Mouse (Mus musculus): ENCODE measurements at regions not wholly inside any gene's neighbourhood (a gene's known extent, or its start where the extent isn't known, plus 50 kb on each side); places are given as distances from the start of the nearest gene placed in this dataset.

DNA sequence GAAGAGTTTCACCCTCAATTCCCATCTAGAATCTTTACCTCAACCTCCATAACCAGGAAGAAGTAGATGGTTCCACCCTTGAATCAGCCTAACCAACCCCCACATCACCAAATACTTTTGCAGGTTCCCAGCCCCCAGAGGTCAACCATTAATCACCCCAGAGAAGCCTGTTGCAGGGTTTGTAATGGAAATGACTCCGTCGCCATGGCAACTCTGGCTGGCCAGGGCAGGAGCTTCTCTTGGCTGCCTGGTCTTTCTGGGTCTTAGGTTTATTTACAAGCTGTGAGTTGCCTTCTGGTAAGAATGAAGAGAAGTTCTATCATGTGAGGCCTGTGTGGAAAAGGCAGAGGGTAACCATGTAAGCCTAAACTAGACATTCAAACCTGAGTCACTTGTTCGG is 163.2 kb upstream of the Ncam1 start:
- TF ChIP-seq POLR2A (IDR thresholded peaks at IDR 0.05; ENCODE audit: borderline replicate concordance, extremely low read depth, insufficient read depth, insufficient read length, poor library complexity, severe bottlenecking) (no peak), CTCF (IDR thresholded peaks at IDR 0.05; ENCODE audit: borderline replicate concordance, extremely low read depth, insufficient read depth, insufficient read length) (no peak)

Measured in brain, embryonic 14.5 days (tissue).